Mouse (Mus musculus): ENCODE measurements around the gene Neu2. TPM values are rescaled to one million over a fixed set of nuclear protein-coding genes. Genes with fewer than 3 reads are reported as not detected.

Gene Neu2
- polyA plus RNA-seq, 1 experiment from 2014 or later = 3.9 TPM

DNA sequence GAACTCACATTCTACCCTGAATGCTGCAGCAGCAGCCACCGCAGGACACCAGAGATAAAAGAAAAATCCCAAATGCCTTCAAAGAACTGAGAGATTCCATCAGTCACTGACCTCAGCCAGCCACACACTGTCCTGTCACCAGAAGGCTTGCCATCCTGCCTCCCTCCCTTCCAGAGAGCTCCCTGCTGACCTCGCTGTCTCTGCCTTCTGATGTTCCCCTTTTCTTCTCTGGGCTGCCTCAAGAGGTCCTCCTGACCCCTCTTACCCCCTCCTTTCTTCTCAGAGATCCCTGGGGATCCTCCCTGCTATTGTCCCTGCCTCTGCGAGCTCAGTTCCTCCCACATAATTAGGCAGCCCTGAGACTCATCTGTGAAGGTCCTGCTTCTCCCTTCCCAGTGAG is 71.1 kb downstream of the Neu2 start:
- WGBS = 25% methylated on average over 3 of the region's 3 CpGs

DNA sequence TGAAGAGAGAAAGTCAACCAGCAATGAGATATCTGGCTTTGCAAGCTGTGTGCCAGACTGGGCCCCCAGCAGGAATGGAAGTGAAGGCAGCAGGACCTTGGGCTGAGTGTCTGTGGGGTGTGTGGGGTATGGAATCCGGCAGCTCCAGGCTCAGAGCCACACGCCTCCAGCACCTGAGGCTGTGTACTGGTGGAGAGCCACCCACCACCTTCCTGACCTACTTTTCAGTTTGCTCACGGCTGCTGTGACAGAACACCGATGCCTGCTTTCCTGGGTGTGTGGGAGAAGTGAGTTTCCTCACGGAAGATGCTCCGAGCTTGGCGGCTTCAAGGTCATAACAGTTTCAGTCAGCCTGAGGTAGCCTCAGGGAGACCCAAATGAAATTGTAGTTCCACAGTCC is 79.5 kb downstream of the Neu2 start:
- Histone ChIP-seq H3K27me3 (replicated peaks; ENCODE audit: control insufficient read depth, insufficient read depth, low read length) (no peaks in the 10 kb centered on the region), H3K9ac (ENCODE audit: low read length) (no peak overlapping the region), H3K4me3 (ENCODE audit: low read depth, low read length) (no peak overlapping the region), H3K4me2 (ENCODE audit: low read length) (no peak overlapping the region), H3K27ac (ENCODE audit: low read depth) (no peak overlapping the region), H3K9me3 (ENCODE audit: control insufficient read depth, low read length) (no peaks in the 10 kb centered on the region), H3K4me1 (replicated peaks; ENCODE audit: control insufficient read depth, insufficient read depth, low read length) (no peaks in the 10 kb centered on the region), H3K36me3 (ENCODE audit: control insufficient read depth, insufficient read depth, low read length) (no peaks in the 10 kb centered on the region)
- 88% methylated on average over 7 of the region's 7 CpGs for WGBS
- ATAC-seq (replicated peaks; ENCODE audit: low FRiP score, low TSS enrichment, low read depth) = no peak
- no peak for DNase-seq (ENCODE audit: low spot score)

More for the DNA sequence above, 71.1 kb downstream of the Neu2 start:
- Histone ChIP-seq H3K4me3 (ENCODE audit: low read depth, low read length) (no peak overlapping the region), H3K4me1 (replicated peaks; ENCODE audit: control insufficient read depth, insufficient read depth, low read length) (no peaks in the 10 kb centered on the region), H3K36me3 (ENCODE audit: control insufficient read depth, insufficient read depth, low read length) (no peaks in the 10 kb centered on the region), H3K27me3 (replicated peaks; ENCODE audit: control insufficient read depth, insufficient read depth, low read length) (no peaks in the 10 kb centered on the region), H3K9ac (ENCODE audit: low read length) (no peak overlapping the region), H3K4me2 (ENCODE audit: low read length) (no peak overlapping the region), H3K9me3 (ENCODE audit: control insufficient read depth, low read length) (no peaks in the 10 kb centered on the region), H3K27ac (ENCODE audit: low read depth) (no peak overlapping the region)
- DNase-seq (ENCODE audit: low spot score) (no peak), ATAC-seq (replicated peaks; ENCODE audit: low FRiP score, low TSS enrichment, low read depth) (no peak)

DNA sequence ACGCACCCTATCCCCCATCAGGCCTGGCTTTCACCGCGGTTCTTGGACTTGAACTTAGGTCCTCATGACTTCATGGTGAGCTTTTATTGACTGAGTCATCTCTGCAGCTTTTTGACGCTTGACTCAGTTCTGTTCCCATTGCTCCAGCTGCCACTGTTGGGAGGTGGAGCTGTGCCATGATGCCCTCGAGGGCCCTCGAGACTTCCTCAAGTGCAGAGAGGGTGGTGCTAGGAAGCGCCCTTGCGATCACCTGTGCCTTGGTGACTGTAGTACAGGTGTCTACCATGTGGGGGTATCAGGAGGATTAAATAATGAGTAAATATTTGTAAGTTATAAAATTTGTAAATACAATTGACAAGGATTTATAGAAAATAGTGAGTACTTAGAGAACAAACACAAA is 80.3 kb downstream of the Neu2 start:
- Histone ChIP-seq H3K4me2 (ENCODE audit: low read length) (no peak overlapping the region), H3K36me3 (ENCODE audit: control insufficient read depth, insufficient read depth, low read length) (no peaks in the 10 kb centered on the region), H3K4me3 (ENCODE audit: low read depth, low read length) (no peak overlapping the region), H3K27me3 (replicated peaks; ENCODE audit: control insufficient read depth, insufficient read depth, low read length) (no peaks in the 10 kb centered on the region), H3K27ac (ENCODE audit: low read depth) (no peak overlapping the region), H3K9me3 (ENCODE audit: control insufficient read depth, low read length) (no peaks in the 10 kb centered on the region), H3K9ac (ENCODE audit: low read length) (no peak overlapping the region), H3K4me1 (replicated peaks; ENCODE audit: control insufficient read depth, insufficient read depth, low read length) (no peaks in the 10 kb centered on the region)
- no peak for ATAC-seq (replicated peaks; ENCODE audit: low FRiP score, low TSS enrichment, low read depth)
- WGBS = 84% methylated on average over 8 of the region's 8 CpGs
- no peak for DNase-seq (ENCODE audit: low spot score)

DNA sequence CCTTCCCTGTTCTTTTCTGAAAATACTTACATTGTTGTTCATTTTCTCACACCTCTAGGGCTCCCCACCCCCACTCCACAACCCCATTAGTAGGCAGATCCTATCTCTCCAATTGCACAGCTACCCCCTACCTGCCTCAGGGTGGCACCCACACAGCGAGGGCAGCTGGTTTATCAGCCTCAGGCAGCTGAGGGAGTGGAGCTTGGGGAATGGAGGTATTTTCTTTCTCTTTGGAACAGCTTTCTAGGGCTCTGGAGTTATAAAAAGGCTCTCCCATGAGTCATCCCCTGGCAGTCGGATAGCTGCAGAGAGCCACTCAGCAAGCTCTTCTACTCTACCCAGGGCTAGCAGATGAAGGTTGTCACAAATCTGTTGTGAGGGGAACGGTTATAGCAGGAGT is 84.6 kb downstream of the Neu2 start:
- H3K9ac ChIP-seq (ENCODE audit: low read length) = no peak overlapping the region
- H3K4me1 ChIP-seq (replicated peaks; ENCODE audit: control insufficient read depth, insufficient read depth, low read length) = no peaks in the 10 kb centered on the region
- H3K4me3 ChIP-seq (ENCODE audit: low read depth, low read length) = no peak overlapping the region
- DNase-seq (ENCODE audit: low spot score) (no peak), ATAC-seq (replicated peaks; ENCODE audit: low FRiP score, low TSS enrichment, low read depth) (no peak)
- WGBS = 61% methylated on average over 3 of the region's 3 CpGs
- H3K4me2 ChIP-seq (ENCODE audit: low read length) = no peak overlapping the region
- H3K27me3 ChIP-seq (replicated peaks; ENCODE audit: control insufficient read depth, insufficient read depth, low read length) = no peaks in the 10 kb centered on the region
- no peaks in the 10 kb centered on the region for H3K36me3 ChIP-seq (ENCODE audit: control insufficient read depth, insufficient read depth, low read length)
- H3K27ac ChIP-seq (ENCODE audit: low read depth) = no peak overlapping the region
- no peaks in the 10 kb centered on the region for H3K9me3 ChIP-seq (ENCODE audit: control insufficient read depth, low read length)

DNA sequence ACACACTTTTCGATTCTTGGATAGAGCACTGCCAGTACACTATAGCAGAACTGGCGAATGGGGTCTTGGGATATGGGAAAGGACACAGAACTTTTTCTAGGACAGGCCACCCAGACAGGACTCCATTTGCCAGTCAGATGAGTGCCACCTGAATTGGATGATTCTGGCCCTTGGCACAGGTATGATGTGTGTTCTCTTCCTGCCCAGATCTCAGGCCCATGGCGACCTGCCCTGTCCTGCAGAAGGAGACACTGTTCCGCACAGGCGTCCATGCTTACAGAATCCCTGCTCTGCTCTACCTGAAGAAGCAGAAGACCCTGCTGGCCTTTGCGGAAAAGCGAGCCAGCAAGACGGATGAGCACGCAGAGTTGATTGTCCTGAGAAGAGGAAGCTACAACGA is 85.0 kb downstream of the Neu2 start:
- DNase-seq (ENCODE audit: low spot score) (no peak), ATAC-seq (replicated peaks; ENCODE audit: low FRiP score, low TSS enrichment, low read depth) (no peak)
- H3K4me1 ChIP-seq (replicated peaks; ENCODE audit: control insufficient read depth, insufficient read depth, low read length) = no peaks in the 10 kb centered on the region
- no peaks in the 10 kb centered on the region for H3K9me3 ChIP-seq (ENCODE audit: control insufficient read depth, low read length)
- no peak overlapping the region for H3K9ac ChIP-seq (ENCODE audit: low read length)
- no peak overlapping the region for H3K4me2 ChIP-seq (ENCODE audit: low read length)
- H3K36me3 ChIP-seq (ENCODE audit: control insufficient read depth, insufficient read depth, low read length) = no peaks in the 10 kb centered on the region
- H3K27me3 ChIP-seq (replicated peaks; ENCODE audit: control insufficient read depth, insufficient read depth, low read length) = no peaks in the 10 kb centered on the region
- no peak overlapping the region for H3K4me3 ChIP-seq (ENCODE audit: low read depth, low read length)
- 92% methylated on average over 10 of the region's 10 CpGs for WGBS
- no peak overlapping the region for H3K27ac ChIP-seq (ENCODE audit: low read depth)

DNA sequence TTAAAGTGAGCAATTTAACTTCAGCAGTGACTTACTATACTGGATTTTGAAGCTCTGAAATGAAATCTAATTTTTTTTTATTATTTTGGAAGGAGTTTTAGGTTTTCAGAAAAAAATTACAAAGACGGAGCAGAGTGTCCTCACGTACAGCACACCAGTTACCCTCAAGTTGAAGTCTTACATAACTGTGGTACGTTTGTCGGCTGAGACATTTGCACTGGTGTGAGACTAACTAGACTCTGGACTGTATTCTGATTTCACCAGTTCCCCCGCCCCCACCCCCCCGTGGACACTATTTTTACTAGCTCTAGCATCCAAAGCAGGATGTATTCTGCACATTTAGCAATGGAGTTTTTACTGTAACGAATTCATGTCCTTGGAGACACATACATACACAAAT is 90.8 kb downstream of the Neu2 start:
- DNase-seq (ENCODE audit: low spot score) = no peak

DNA sequence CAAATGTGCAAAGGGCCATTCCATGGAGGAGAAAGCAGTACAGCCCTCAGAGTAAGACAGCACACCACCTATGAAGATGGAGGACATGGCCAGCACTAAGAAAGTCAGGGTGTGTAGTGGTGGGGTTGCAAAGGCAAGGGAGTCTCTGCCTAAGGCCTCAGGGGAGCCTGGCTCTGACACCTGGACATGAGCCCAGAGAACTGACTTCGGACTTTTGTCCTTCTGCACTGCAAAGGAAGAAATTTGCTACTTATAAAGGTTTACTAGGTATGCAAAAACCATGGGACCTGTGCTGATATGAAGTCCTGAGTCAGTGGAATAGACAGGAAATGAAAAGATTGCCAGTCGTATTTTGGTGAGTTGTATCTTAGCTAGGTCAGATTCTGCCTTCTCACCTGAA is 92.1 kb downstream of the Neu2 start:
- no peak overlapping the region for H3K4me2 ChIP-seq (ENCODE audit: low read length)
- no peak overlapping the region for H3K9ac ChIP-seq (ENCODE audit: low read length)
- ATAC-seq (replicated peaks; ENCODE audit: low FRiP score, low TSS enrichment, low read depth) = no peak
- no peaks in the 10 kb centered on the region for H3K27me3 ChIP-seq (replicated peaks; ENCODE audit: control insufficient read depth, insufficient read depth, low read length)
- H3K9me3 ChIP-seq (ENCODE audit: control insufficient read depth, low read length) = no peaks in the 10 kb centered on the region
- no peak overlapping the region for H3K4me3 ChIP-seq (ENCODE audit: low read depth, low read length)
- no peaks in the 10 kb centered on the region for H3K36me3 ChIP-seq (ENCODE audit: control insufficient read depth, insufficient read depth, low read length)
- H3K27ac ChIP-seq (ENCODE audit: low read depth) = no peak overlapping the region
- WGBS = 75% methylated on average over 2 of the region's 2 CpGs
- no peak for DNase-seq (ENCODE audit: low spot score)
- H3K4me1 ChIP-seq (replicated peaks; ENCODE audit: control insufficient read depth, insufficient read depth, low read length) = no peaks in the 10 kb centered on the region

More for the DNA sequence above, 90.8 kb downstream of the Neu2 start:
- Histone ChIP-seq H3K9me3 (ENCODE audit: control insufficient read depth, low read length) (no peaks in the 10 kb centered on the region), H3K4me3 (ENCODE audit: low read depth, low read length) (no peak overlapping the region), H3K9ac (ENCODE audit: low read length) (no peak overlapping the region), H3K27ac (ENCODE audit: low read depth) (no peak overlapping the region), H3K36me3 (ENCODE audit: control insufficient read depth, insufficient read depth, low read length) (no peaks in the 10 kb centered on the region), H3K4me2 (ENCODE audit: low read length) (no peak overlapping the region), H3K4me1 (replicated peaks; ENCODE audit: control insufficient read depth, insufficient read depth, low read length) (no peaks in the 10 kb centered on the region), H3K27me3 (replicated peaks; ENCODE audit: control insufficient read depth, insufficient read depth, low read length) (no peaks in the 10 kb centered on the region)
- no peak for ATAC-seq (replicated peaks; ENCODE audit: low FRiP score, low TSS enrichment, low read depth)
- 75% methylated on average over 7 of the region's 7 CpGs for WGBS

DNA sequence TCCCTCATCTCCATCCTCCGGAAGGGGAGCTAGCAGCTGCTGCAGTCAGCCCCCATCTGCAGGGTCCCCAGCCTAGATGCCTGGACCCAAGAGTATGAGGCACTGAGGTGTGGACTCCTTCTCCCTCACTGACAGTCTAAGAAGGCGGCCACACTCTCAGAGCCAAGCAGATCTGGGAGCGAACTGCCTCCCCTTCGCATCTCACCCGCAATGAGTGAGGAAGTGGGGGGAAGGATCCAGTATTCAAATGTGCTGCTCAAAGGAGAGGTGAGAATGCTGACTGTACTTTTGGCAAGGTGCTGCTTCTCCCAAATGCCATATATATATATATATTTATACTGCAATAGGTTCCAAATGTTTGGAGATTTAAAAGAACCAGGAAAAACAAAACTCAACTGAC is 93.7 kb downstream of the Neu2 start:
- Histone ChIP-seq H3K4me3 (ENCODE audit: low read depth, low read length) (no peak overlapping the region), H3K27me3 (replicated peaks; ENCODE audit: control insufficient read depth, insufficient read depth, low read length) (no peaks in the 10 kb centered on the region), H3K36me3 (ENCODE audit: control insufficient read depth, insufficient read depth, low read length) (no peaks in the 10 kb centered on the region), H3K4me1 (replicated peaks; ENCODE audit: control insufficient read depth, insufficient read depth, low read length) (no peaks in the 10 kb centered on the region), H3K4me2 (ENCODE audit: low read length) (no peak overlapping the region), H3K9ac (ENCODE audit: low read length) (no peak overlapping the region), H3K9me3 (ENCODE audit: control insufficient read depth, low read length) (no peaks in the 10 kb centered on the region), H3K27ac (ENCODE audit: low read depth) (no peak overlapping the region)
- DNase-seq (ENCODE audit: low spot score) = no peak
- no peak for ATAC-seq (replicated peaks; ENCODE audit: low FRiP score, low TSS enrichment, low read depth)
- 83% methylated on average over 5 of the region's 5 CpGs for WGBS

DNA sequence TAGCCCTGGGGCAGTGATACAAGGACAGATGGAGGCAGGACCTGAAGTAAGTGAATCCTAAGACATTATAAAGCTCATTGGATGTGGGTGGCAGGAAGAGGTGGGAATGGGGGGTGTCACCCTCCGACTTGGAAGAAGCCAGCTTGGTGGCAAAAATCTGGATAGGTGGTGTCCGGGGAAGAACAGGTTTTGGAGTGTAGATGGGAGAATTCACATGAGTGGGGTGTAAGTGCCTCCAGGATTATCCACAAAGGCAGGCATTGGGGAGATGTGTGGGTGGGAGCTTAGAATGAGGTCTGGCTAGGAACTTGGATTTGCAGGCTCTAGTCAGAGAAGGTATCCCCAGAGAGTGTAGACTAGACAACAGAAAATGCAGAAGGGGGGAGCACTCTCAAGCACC is 95.6 kb downstream of the Neu2 start:
- 85% methylated on average over 2 of the region's 2 CpGs for WGBS
- no peaks in the 10 kb centered on the region for H3K9me3 ChIP-seq (ENCODE audit: control insufficient read depth, low read length)
- no peaks in the 10 kb centered on the region for H3K4me1 ChIP-seq (replicated peaks; ENCODE audit: control insufficient read depth, insufficient read depth, low read length)
- no peaks in the 10 kb centered on the region for H3K36me3 ChIP-seq (ENCODE audit: control insufficient read depth, insufficient read depth, low read length)
- no peak overlapping the region for H3K9ac ChIP-seq (ENCODE audit: low read length)
- H3K4me3 ChIP-seq (ENCODE audit: low read depth, low read length) = no peak overlapping the region
- no peak overlapping the region for H3K4me2 ChIP-seq (ENCODE audit: low read length)
- no peak overlapping the region for H3K27ac ChIP-seq (ENCODE audit: low read depth)
- DNase-seq (ENCODE audit: low spot score) (no peak), ATAC-seq (replicated peaks; ENCODE audit: low FRiP score, low TSS enrichment, low read depth) (no peak)
- no peaks in the 10 kb centered on the region for H3K27me3 ChIP-seq (replicated peaks; ENCODE audit: control insufficient read depth, insufficient read depth, low read length)

All from intestine, embryonic 14.5 days (tissue).